Mouse (Mus musculus) MN1 (cell line): ENCODE measurements around the gene Serpina9.

Experiments
- DNase-seq: peaks from one replicate; pipeline ENCODE4 v3.0.0-alpha.2; 2016; ENCODE audit warnings: low spot score

The Serpina9 gene

DNA sequence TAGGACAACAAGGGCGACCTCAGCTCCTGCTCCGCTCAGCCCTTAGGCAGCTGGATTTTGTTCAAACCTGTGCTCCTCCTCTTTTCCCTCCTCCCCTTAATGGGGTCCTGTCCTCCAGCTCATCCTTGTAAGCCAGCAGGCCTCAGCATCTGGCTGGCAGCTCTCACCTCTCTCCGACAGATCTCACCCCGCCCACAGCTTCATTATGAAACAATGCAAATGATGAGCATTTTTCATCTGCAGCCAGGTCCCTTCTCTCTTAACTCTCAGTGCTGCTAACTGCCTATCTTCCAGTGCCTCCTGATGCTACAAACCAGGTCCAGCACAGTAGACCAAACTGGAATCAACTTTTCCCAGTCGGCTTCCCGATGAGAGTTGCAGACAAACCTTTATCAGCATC, at the start of gene Serpina9:
Serpina9 (minus strand) TSS at position 136 of the 400 bp plus-strand sequence.
- DNase-seq: no peak

DNA sequence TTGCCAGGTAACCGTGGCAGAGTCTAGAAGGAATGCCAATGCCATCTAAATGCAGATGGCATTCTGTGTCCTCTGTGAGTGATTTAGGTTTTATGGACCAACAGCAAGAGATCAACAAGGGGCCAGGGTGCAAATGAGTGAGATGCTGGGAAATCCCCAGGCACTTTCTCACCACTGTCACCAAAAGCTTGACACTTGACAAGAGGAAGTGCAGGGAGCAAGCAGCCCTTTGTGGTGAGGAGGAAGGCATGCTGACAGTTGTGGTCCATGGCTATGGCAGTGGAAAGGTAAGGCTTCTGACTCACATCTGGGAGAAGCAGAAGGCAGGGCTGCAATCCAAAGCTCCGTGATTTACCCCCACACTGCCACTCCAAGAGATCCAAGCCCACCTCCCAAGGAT, 48.3 kb upstream of the Serpina9 start:
- DNase-seq: no peak

DNA sequence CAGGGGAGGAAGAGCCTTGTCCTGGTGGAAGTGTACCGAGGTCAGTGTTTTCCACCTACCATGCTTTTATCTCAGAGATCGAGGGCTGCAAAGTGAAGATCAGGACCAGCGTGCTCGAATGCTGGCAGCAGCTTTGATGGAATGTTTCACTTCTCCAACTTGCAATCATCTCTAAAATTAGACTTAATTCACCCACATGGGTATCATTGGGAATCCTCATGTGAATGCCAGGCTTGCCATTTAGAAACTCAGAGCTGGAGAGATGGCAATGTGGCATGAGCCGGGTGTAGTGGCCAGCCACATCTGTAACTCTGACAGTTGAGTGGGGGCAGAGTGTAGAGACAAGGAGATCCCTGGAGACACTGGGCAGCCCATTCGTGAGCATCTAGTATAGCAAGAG, 46.6 kb upstream of the Serpina9 start:
- DNase-seq: no peak

DNA sequence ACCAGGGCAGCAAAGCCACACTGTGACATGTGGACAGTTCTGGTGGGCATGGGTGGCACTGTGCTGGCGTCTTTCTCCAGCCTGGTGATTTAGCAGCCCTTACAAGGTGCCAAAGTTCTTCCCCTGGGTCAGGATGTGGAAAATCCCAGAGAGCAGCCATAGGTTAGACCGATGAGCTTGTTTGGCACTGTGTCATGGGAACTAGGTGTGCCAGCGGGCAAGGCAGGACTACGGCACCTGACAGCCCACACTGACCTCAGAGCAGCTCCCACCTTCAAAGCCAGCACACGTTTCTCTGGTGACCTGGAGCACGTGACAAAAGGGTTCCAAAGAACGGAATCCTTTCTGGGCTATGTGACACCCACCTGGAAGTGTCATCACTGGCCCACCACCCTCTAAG, 44.0 kb upstream of the Serpina9 start:
- DNase-seq: no peak

DNA sequence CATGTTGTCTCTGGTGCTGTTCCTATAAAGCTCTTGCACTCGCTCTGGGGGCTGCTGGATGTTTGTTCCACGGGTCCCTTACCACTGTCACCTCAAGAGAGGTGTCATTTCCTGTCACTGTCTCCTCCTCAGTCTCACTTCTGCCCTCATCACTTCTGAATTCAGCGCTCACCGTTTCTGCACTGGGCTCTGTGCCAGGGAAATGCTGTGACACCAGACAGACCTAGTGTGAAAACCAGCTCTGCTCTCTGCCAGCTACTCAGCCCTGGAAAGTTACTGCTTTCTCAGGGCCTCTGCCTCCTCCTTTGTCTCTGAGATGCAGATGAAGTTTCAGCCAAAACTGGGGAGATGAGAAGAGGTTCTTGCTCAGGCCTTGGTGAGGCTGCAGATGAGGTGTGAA, 43.5 kb upstream of the Serpina9 start:
- no peak for DNase-seq

DNA sequence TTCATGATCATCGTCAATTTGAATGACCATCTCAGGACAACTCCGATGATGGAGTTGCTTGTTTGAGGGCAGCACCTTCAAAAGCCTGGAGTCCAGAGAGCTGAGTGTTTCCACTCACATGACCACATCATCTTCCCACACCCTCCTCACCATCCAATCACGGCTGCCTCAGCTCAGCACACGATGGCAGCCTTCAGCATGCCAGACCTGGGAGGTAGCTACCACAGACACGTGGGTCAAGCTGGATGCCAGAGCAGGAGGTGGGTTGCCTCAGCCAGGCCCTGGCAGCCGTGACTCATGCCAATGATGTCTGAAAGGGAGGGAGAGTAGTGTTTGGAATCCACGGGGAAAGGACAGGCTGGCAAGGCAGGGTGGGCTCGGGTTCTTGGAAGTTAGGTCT, 42.2 kb upstream of the Serpina9 start:
- no peak for DNase-seq

DNA sequence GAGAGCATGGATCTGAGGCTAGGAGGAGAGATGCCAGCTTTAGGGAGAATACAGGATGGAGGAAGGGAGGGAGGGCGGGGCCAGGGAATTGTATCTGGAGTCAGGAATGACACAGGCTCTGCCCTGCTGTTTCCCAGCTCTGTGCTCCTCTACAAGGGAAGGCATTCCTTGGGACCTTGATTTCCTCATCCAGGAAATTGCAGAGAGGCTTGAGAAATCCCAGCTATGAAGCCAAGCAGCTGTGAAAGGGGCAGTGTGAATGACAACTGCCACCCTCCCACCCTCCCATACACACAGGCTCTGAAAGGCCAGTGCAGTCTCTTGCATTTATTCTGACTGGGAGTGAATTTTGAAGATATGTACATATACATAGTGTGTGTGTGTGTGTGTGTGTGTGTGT, 40.4 kb upstream of the Serpina9 start:
- DNase-seq: no peak

DNA sequence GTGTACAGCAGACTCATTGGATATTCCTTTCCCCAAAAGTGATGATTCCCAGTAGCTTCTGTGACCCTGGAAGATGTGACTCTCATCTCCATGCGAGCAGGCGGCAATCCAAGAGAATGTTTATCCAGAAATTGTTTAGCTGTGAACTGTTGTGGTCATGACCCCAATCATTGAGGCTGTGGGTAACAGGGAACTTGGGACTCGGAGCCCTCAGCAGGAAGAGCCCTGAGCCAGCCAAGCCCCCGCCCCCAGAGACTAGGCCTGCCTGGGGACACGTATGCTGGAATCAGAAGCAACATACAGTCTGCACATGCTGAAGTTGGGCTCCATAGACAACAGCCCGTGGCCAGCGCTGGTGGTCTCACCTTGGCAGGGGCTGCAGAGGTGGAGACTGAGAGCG, 32.2 kb upstream of the Serpina9 start:
- no peak for DNase-seq

DNA sequence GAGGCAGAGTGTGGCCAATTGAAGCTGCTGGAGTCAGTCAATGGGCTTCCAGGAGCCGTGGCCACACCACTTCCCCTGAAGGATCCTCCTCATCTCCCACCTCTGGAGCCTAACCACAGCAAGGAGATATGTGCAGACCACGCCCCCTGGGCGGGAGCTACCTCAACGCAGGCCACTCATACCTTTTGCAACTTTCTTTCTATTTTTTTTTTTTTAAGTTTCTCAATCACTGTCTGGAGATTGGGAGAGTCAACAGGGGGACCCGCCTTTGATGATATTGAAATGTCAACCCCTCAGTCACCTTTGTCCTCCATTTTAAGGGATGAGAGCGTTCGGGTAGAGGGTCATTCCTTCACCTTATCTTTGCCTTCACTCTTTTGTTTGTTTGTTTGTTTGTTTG, 30.8 kb upstream of the Serpina9 start, which contains the start of gene Serpina12:
Serpina12 (minus strand) TSS at position 101 of the 400 bp plus-strand sequence.
- DNase-seq: no peak

DNA sequence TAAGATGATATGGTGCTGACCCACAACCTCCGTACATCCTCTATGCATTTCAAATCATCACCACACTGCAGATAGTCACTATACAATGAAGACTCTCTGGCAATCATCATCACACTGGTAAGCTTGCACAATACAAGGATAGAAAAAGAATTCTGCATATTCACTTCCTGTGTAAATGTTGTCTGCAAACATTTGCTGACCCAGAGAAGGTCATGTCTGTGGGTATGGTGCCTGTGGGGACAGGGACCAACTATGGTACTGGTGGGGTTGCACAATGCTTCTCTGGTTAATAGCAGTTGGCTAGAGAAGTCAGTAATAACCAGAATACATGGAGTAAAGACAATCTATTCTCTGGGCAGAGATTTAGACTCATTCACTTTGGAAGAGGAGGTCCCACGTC, 29.2 kb upstream of the Serpina9 start:
- no peak for DNase-seq

DNA sequence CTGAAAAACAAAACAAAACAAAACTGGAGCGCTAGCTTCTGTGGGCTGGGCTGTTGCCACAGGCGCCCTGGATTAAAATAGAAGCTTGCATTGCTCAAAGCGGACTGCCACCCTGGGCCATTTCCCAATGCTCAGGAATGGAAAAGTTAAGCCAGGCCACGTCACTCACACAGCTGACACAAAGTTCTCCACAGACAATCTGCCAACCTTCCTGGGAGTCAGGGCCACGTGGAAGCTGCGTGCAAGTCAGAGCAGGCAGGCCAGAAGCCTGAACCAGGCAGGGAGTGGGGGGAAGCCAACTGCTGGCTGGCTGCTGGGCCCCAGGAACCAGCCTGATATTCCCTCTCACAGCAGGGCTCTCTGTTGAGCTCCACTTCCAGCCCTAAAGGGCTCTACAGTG, 27.8 kb upstream of the Serpina9 start:
- DNase-seq: no peak

DNA sequence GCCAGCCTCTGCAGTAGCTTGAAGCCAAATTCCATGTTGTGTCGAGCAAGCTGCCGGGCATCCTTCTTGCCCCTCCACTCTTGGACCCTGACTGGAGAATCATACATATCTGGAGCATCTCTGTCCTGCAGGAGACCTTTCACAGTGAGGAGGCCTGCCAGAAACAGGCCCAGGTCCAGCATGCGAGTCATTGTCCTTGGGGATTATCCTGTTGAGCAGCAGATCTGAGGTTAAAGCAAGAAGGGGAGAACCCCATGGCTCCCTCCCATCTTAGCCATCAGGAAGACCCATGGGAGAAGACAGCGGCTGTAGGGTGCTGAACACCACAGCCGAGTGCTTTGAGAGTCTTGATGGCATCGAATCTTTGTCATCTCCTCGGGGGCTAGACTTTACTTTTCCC, 24.6 kb upstream of the Serpina9 start:
- no peak for DNase-seq

DNA sequence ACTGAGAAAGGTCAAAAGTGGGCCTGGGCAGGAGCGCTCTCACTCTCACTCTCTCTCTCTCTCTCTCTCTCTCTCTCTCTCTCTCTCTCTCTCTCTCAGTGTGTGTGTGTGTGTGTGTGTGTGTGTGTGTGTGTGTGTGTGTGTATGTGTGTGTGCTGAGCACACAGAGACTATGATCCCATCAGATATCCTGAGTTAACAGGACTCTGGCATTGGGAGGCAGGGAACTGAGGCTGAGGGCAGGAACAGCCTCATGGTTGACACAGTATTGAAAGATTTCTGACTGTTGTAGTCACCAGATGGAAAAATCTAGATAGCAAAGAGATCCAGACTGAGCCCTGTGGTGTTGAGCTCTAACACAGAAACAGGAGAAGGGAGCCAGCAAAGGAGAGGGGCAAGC, 20.2 kb upstream of the Serpina9 start:
- no peak for DNase-seq

DNA sequence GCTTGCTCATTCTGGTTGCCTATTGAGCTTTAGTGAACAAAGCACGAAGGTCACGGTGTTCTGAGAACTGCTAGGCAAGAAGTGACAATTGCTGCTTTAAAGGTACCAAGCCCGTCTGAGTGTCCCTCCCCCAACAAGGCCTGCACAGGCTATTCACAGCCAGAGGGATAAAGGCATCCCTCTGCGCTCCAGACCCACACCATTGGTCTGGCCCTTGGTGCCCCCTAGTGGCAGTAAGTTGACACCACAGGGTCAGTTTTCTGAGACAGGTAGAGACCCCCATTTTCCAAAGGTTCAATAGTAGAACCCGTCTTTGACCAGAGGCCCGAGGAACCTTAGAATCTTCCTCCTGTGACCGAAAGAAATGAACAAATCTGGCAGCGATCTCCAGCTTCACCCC, 16.4 kb upstream of the Serpina9 start:
- DNase-seq: no peak

DNA sequence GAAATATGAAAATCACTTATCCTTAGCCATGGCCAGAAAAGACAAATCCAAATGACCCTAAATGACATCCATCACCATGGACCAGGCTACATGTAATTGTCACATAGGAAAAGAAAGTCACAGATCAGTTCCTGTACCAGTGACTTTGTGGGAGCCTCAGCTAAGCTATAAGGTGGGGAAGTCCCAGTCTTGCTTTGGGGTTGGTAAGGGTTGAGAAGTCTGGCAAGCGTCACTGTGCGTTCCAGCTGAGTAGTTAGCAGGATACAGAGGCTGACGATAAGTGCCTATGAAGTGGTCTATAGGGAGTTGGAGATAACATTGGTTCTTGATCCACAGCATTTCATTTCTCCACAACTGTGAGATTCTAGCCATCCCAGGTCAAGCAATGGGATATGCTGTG, 1.7 kb upstream of the Serpina9 start:
- DNase-seq: no peak

DNA sequence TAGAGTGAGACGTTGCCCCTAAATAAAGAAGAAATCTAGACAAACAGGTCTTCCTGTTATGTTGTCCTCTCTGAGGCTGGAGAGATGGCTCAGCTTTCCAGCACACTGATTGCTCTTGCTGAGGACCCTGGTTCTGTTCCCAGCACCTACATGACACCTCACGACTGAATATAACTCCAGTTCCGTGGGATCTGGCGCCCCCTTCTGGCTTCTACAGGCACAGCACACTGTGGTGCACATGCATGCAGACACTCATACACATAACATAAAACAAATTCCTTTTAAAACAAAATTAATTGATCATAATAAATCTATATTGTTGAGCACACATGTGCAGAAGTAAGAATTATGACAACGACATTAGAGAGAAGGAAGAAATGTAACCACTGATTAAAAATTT, 8.9 kb downstream of the Serpina9 start:
- no peak for DNase-seq

DNA sequence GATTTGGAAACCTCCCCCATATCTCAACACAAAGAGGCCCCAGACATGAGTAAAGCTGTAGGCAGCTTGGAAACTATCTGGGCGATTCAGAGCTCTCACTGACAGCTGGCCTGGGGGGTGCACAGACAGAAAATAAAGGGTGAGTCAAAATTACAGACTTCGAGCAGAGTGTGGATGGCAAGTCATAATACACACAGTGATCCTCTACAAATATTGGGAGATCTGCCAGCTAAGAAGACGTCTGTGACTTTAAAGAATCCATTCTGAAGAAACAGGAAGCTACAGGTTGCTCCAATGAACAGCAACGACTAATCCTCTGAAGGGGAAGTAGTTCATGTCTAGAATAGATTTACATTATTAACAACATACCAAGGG, 10.3 kb downstream of the Serpina9 start:
- DNase-seq: no peak

DNA sequence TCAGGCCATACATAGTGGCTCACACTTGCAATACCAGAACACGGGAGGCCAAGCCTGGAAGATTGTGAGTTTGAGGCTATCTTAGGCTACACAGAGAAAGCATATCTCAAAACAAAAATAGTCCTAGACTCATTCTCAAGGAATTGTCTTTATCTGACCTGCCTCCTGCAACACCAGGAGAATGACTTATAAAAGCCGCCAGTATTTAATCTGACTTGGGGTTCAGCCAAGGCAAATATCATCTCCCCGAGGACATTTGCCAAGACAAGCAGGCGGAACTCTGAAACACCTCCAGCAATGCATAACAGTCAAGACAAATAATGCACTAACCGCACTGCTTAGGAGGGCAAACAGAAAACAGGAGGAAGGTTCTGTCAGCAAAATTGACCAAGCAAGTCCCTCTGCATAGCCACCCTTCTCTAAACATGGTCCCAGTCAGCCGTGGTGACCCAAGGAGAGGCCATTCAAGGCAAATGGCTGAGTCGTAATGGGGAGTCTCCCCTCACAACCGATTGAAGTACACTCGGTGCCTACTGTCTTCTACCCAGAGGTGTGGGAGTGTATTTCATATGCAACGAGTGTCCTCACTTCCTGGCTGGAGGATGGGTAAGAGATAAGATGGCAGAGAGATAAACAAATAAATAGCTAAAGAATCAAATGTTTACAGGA, 10.9 kb downstream of the Serpina9 start:
- DNase-seq: no peak

DNA sequence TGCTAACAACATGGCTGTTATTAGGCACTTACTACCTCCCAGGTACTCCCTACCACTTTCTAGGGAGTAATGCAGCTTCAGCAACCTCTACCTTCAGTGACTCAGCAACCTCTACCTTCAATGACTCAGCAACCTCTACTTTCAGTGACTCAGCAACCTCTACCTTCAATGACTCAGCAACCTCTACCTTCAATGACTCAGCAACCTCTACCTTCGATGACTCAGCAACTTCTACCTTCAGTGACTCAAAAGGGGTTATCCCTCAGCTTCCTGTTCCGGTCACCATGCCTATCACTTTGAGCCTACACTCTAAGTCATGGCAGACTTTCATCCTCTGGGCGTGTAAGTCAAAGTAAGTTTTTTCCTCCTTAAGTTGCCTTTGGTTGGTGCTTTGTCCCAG, 13.0 kb downstream of the Serpina9 start:
- DNase-seq: no peak

DNA sequence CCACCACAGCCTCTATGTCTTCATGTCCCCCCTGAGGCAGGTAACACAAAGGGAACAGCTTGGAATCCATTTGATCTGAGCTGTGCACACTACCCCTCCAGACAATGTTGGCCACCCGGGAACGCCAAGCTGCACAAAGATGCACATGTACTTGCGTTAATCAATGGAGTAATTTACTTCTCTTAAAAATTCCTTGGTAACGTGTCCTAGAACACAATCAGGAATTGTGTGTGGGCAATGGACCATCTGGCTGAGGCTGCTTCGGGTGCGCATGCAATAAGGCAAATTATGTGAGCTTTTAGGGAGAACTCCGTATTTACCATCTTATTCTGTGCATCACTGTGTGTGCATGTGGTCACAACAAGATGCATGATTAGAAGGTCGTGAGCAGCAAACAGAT, 13.9 kb downstream of the Serpina9 start:
- no peak for DNase-seq

DNA sequence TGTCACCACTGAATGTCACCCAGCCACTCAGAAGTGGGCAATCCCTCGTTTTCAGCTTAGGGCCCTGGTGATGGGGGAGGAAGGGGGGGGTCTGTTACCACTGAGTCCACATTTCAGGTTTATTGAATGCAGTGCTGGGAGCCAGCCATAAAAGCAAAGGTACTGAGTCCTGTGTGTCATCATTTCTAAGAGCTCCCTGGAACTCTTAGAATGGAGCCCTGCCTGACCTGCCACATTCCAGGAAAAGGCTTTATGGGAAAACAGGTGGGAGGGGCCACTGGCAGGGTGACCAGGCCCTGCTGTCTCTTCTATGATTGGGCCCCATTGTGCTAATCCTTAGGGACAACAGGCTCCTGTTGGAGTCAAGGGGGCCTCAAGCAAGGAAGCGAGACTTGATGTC, 17.0 kb downstream of the Serpina9 start:
- no peak for DNase-seq

DNA sequence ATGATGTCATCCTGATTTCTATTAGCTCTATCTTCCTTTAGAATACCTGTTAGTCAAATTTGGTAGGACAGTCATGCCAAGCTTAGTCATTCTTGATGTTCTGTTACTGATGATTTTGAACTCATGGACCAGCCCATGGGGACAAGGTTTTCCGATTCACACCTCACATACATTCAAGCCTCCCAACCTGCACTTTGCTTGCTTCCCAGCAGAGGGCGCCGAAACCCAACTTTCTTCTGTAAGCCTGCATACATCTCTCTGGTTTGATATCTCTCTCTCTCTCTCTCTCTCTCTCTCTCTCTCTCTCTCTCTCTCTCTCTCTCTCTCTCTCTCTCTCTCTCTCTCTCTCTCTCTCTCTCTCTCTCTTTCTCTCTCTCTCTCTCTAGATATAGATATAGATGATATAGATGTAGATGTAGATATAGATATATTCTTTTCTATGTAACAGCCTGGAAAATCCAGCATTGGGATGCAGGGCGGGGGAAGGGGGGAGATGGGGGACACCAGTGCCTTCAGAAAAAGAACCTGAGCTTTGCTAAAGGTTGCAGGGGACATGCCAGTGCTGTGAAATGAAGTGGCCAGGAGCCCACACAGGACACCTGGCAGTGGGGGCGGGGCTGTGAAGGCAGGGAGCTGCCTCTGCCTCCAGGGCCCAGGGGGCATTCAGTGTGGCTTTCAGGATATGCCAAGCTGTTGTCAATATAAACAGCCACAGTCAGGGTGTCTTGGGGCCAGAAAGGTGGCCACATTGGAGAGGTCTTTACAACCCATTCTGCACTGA, 18.1 kb downstream of the Serpina9 start:
- DNase-seq: peak; percentile 17

DNA sequence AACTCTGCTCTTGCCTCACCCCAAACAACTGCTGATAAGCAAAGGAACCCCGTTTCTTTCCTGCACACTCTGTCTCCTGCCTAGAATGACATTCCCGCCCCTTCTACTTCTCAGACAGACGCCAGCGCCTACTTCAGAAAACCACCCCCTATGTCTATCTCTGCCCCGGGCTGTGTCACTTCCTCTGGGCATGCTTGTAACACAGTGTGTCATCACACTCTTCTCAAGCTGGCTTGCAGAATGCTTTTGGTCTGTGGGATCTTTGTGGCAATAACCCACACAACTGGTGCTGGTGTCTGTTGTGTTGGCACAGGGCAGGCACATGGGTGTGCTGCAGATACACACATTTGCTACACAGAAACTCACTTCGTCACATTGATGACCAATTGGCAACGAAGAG, 20.6 kb downstream of the Serpina9 start:
- no peak for DNase-seq

DNA sequence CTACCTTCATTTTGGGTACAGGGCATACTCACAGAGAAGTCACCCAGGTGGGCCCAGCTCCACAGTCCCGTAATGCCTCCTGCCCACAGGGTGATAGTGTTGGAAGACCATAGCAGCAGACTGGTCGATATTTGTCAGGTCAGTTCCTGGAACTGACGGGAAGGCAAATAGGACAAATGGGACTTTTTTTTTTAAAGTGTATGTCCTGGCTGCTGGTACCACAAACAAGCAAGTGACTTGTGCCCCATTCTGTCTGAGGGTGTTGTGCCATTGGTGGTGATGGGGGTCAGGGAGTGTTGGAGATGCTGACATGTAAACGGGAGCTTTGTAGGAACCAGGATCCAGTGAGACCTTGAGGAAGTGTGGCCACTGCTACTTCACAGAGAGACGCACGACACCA, 23.7 kb downstream of the Serpina9 start, which contains the start of gene Serpina11:
Serpina11 (minus strand) TSS at position 101 of the 400 bp plus-strand sequence.
- DNase-seq: no peak
